Mouse (Mus musculus) kidney, adult 2 months (tissue): Measurements from ENCODE around the gene Pimreg.

Source experiments
- CTCF ChIP-seq: fragments of 200-500 bp; conservative IDR thresholded peaks from 2 replicates; pipeline ENCODE4 v1.5.1; 2011; ENCODE audit warnings: low read depth, mild to moderate bottlenecking, control low read depth, low read length, moderate library complexity, mixed read lengths; ENCODE audit not compliant: insufficient read depth, insufficient read length
- POLR2A ChIP-seq: fragments of 200-500 bp; IDR thresholded peaks from one replicate; pipeline ENCODE4 v1.6.1; 2011; ENCODE audit warnings: low read depth, low read length, control low read depth

DNA sequence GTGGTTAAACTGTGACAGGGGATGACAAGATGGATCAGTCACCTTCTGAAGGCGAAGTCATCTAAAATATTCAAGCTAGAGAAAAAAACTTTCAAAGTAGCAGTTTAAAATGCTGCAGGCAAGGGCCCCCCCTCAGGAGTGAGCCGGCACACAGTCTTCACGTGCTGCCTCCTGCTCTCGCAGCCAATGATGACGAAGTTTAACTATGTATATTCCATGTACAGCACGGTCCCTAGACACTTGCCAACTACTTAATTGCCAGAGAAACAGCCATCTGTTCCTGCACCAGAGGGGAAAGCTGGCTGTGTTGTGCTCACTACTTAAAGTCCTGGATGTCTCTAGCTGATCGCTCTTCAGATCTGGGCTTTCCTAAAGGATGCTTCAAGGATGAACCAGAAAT lies 26.2 kb downstream of the Pimreg start:
- no peak for TF ChIP-seq CTCF
- no peak for TF ChIP-seq POLR2A
